Mouse (Mus musculus): ENCODE data around the gene Padi4. TPM values are rescaled to one million over a fixed set of nuclear protein-coding genes. Genes with fewer than 3 reads are reported as not detected.

Gene Padi4
- polyA plus RNA-seq, 1 experiment from 2014 or later: 0.27 TPM

DNA sequence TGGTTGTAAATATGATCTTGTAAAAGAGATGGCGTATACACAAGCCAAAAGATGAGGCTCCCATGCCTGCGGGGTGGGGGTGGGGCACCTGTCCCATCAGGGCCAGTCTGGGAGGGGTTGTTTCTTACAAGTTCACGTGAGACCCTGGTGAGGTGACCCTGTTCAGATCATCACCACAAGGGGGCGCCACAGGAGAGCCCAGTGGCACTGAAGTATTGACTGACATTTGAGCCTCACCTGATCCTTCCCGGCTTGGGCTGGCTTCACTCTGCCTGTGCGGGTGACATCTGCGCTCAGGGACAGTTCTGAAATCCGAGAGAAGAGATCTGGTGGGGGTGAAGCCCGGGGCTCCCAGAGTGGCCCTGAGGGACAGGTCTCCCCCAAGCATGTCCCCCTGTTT lies 10.9 kb downstream of the Padi4 start:
- H3K27ac ChIP-seq (ENCODE audit: low read depth, low read length): no peak overlapping the region
- no peaks in the 10 kb centered on the region for H3K36me3 ChIP-seq (ENCODE audit: control insufficient read depth, insufficient read depth, low read length)
- peak; percentile 91 for DNase-seq (ENCODE audit: low spot score, missing footprints)
- H3K4me2 ChIP-seq: no peak overlapping the region
- H3K4me3 ChIP-seq (ENCODE audit: low read depth, low read length): no peak overlapping the region
- peak; percentile 46; the same call in 1 of the 2 replicates for ATAC-seq (ENCODE audit: low FRiP score)
- WGBS: 14% methylated on average over 9 of the region's 9 CpGs
- H3K9me3 ChIP-seq (ENCODE audit: control insufficient read depth, low read length): no peaks in the 10 kb centered on the region
- peaks cover 1% of the 10 kb centered on the region; the same call in 1 of the 2 replicates for H3K4me1 ChIP-seq (ENCODE audit: control insufficient read depth, insufficient read depth, low read length)
- no peak overlapping the region for H3K9ac ChIP-seq (ENCODE audit: low read length)
- no peaks in the 10 kb centered on the region for H3K27me3 ChIP-seq (ENCODE audit: control insufficient read depth, insufficient read depth, low read length)

DNA sequence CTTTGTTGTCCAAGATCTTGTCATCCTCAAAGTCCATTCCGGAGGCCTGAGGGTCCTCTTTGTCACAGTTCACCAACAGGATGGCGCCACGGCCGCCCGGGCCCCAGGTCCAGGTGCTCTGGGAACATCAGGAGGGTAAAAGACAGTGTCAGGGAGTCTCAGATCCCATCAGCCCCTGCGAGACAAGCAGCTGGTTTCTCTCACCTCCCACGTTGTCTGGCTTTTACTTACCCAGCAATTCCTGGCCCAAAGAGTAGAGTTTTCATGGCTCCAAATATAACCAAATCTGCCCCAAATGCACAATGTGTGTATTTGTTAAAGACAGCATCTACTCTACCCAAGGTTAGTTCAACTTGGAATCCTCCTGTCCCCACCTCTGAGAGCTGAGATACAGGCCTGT lies 12.4 kb downstream of the Padi4 start:
- Histone ChIP-seq H3K27ac (ENCODE audit: low read depth, low read length) (no peak overlapping the region), H3K9ac (ENCODE audit: low read length) (no peak overlapping the region), H3K27me3 (ENCODE audit: control insufficient read depth, insufficient read depth, low read length) (no peaks in the 10 kb centered on the region), H3K4me1 (ENCODE audit: control insufficient read depth, insufficient read depth, low read length) (peaks cover 7% of the 10 kb centered on the region), H3K4me3 (ENCODE audit: low read depth, low read length) (no peak overlapping the region), H3K4me2 (no peak overlapping the region), H3K36me3 (ENCODE audit: control insufficient read depth, insufficient read depth, low read length) (no peaks in the 10 kb centered on the region), H3K9me3 (ENCODE audit: control insufficient read depth, low read length) (no peaks in the 10 kb centered on the region)
- DNase-seq (ENCODE audit: low spot score, missing footprints): no peak
- WGBS: 88% methylated on average over 7 of the region's 7 CpGs
- no peak for ATAC-seq (ENCODE audit: low FRiP score)

DNA sequence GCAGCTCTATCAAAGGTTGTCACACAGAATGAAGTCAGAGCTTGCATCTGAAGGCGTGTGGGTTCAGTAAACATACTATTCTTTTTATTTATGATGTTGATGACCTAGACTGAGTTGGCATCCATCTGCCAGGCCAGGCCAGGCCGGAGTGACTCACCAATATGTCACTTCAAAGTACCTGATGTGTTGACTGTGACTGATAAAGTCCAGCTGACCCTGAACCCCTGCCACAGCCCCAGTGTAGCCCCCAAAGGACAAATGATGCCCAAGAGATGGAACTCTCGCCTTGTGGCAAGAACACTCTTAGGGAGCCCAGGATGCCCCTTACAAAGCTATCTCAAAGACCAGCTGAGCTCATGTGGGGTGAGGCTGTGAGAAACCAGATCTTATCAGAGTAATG lies 18.2 kb downstream of the Padi4 start:
- Histone ChIP-seq H3K9ac (ENCODE audit: low read length) (no peak overlapping the region), H3K4me1 (ENCODE audit: control insufficient read depth, insufficient read depth, low read length) (peaks cover 7% of the 10 kb centered on the region), H3K36me3 (ENCODE audit: control insufficient read depth, insufficient read depth, low read length) (no peaks in the 10 kb centered on the region), H3K27me3 (ENCODE audit: control insufficient read depth, insufficient read depth, low read length) (no peaks in the 10 kb centered on the region), H3K9me3 (ENCODE audit: control insufficient read depth, low read length) (no peaks in the 10 kb centered on the region), H3K4me3 (ENCODE audit: low read depth, low read length) (no peak overlapping the region), H3K4me2 (no peak overlapping the region), H3K27ac (ENCODE audit: low read depth, low read length) (no peak overlapping the region)
- ATAC-seq (ENCODE audit: low FRiP score) (no peak), DNase-seq (ENCODE audit: low spot score, missing footprints) (no peak)
- 82% methylated on average over 3 of the region's 3 CpGs for WGBS

DNA sequence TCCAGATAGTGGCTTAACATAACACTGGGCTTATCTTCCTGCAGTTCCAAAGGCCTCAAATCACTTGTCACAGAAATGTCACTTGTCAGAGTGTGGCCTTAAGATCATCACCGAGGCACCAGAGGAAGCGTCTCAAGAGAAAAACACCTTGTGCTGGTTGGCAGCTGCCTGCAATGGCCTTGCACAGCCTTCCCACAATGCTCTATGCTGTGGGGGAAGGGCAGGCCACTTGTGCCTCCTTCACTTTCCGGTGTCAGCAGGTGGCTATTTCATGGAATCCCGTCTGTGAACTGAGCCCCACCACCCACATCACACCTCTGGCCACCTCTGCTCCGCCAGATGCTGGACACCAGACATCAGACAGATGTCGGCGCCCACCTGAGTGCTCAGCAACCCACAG lies 20.7 kb downstream of the Padi4 start:
- WGBS: 69% methylated on average over 7 of the region's 7 CpGs
- H3K9me3 ChIP-seq (ENCODE audit: control insufficient read depth, low read length): no peaks in the 10 kb centered on the region
- ATAC-seq (ENCODE audit: low FRiP score): no peak
- no peaks in the 10 kb centered on the region for H3K27me3 ChIP-seq (ENCODE audit: control insufficient read depth, insufficient read depth, low read length)
- no peak overlapping the region for H3K9ac ChIP-seq (ENCODE audit: low read length)
- no peak overlapping the region for H3K27ac ChIP-seq (ENCODE audit: low read depth, low read length)
- peaks cover 7% of the 10 kb centered on the region for H3K4me1 ChIP-seq (ENCODE audit: control insufficient read depth, insufficient read depth, low read length)
- H3K4me2 ChIP-seq: no peak overlapping the region
- no peaks in the 10 kb centered on the region for H3K36me3 ChIP-seq (ENCODE audit: control insufficient read depth, insufficient read depth, low read length)
- no peak for DNase-seq (ENCODE audit: low spot score, missing footprints)
- no peak overlapping the region for H3K4me3 ChIP-seq (ENCODE audit: low read depth, low read length)

DNA sequence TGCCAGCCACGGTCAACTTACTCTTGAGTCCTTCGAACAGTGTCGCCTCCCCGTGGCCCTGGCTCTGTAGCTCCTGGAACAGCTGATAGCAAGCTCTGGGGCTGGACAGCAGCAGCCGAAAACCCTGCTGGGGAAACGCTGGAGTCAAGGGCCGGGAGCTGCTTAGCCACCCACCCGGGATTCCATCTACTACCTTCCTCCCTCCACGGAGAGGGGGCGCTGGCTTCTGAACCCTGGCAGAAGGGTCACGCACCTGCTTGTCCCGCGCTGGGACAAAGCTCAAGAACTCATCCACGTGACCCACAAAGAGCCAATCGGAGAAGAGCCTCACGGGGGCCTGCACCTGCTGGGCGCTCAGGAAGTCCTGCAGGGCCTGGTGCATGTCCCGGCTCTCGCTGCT lies 23.7 kb downstream of the Padi4 start:
- no peaks in the 10 kb centered on the region for H3K9me3 ChIP-seq (ENCODE audit: control insufficient read depth, low read length)
- H3K4me3 ChIP-seq (ENCODE audit: low read depth, low read length): peak overlapping the region; percentile 14; the same call in 1 of the 2 replicates
- H3K27ac ChIP-seq (ENCODE audit: low read depth, low read length): no peak overlapping the region
- peak overlapping the region; percentile 36; the same call in 1 of the 2 replicates for H3K9ac ChIP-seq (ENCODE audit: low read length)
- peak overlapping the region; percentile 46 for H3K4me2 ChIP-seq
- no peaks in the 10 kb centered on the region for H3K36me3 ChIP-seq (ENCODE audit: control insufficient read depth, insufficient read depth, low read length)
- DNase-seq (ENCODE audit: low spot score, missing footprints) (peak; percentile 90), ATAC-seq (ENCODE audit: low FRiP score) (peak; percentile 33; the same call in 1 of the 2 replicates)
- 6% methylated on average over 19 of the region's 19 CpGs for WGBS
- H3K4me1 ChIP-seq (ENCODE audit: control insufficient read depth, insufficient read depth, low read length): no peaks in the 10 kb centered on the region
- H3K27me3 ChIP-seq (ENCODE audit: control insufficient read depth, insufficient read depth, low read length): no peaks in the 10 kb centered on the region

DNA sequence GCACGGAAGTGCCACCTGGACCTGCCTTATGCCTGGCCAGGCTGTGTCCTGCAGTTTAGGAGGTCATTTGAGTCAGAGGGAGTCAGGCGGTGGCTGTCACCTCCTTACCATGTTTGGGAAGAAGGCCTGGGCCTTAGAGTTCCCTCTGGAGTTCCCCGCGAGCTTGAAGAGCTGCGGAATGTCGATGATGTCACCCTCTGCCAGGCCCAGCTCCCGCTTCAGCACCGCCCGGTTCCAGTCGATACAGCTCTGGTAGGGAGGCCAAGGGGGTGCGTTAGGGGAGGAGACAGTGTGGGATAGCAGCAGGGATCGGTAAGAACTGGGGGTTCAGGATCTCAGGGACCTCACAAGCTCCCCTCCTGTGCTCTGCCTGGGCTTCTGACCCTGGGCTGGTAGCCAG lies 26.1 kb downstream of the Padi4 start:
- Histone ChIP-seq H3K27ac (ENCODE audit: low read depth, low read length) (no peak overlapping the region), H3K4me3 (ENCODE audit: low read depth, low read length) (no peak overlapping the region), H3K4me1 (ENCODE audit: control insufficient read depth, insufficient read depth, low read length) (peaks cover 3% of the 10 kb centered on the region; the same call in 1 of the 2 replicates), H3K4me2 (no peak overlapping the region), H3K27me3 (ENCODE audit: control insufficient read depth, insufficient read depth, low read length) (no peaks in the 10 kb centered on the region), H3K9me3 (ENCODE audit: control insufficient read depth, low read length) (no peaks in the 10 kb centered on the region), H3K36me3 (ENCODE audit: control insufficient read depth, insufficient read depth, low read length) (no peaks in the 10 kb centered on the region), H3K9ac (ENCODE audit: low read length) (no peak overlapping the region)
- 30% methylated on average over 12 of the region's 12 CpGs for WGBS
- no peak for ATAC-seq (ENCODE audit: low FRiP score)
- DNase-seq (ENCODE audit: low spot score, missing footprints): no peak

DNA sequence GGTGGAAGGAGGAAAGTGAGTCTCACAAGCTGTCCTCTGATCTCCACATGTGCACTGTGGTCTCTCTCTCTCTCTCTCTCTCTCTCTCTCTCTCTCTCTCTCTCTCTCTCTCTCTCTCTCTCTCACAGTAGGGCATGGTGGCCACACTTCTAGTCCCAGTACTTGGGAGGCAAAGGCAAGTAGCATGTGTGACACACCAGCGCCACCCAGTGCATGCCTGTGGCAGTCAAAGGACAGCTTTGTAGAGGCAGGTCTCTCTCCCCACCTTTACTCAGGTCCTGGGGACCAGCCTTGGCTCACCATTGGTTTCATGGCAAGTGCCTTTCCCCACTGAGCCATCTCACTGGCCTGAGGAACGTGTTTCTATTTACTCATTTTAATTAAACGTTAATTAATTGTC lies 29.4 kb downstream of the Padi4 start:
- H3K9me3 ChIP-seq (ENCODE audit: control insufficient read depth, low read length): no peaks in the 10 kb centered on the region
- no peak overlapping the region for H3K4me3 ChIP-seq (ENCODE audit: low read depth, low read length)
- no peaks in the 10 kb centered on the region for H3K27me3 ChIP-seq (ENCODE audit: control insufficient read depth, insufficient read depth, low read length)
- no peaks in the 10 kb centered on the region for H3K36me3 ChIP-seq (ENCODE audit: control insufficient read depth, insufficient read depth, low read length)
- H3K4me2 ChIP-seq: no peak overlapping the region
- H3K4me1 ChIP-seq (ENCODE audit: control insufficient read depth, insufficient read depth, low read length): peaks cover 5% of the 10 kb centered on the region; the same call in 1 of the 2 replicates
- H3K9ac ChIP-seq (ENCODE audit: low read length): no peak overlapping the region
- H3K27ac ChIP-seq (ENCODE audit: low read depth, low read length): no peak overlapping the region
- 18% methylated on average over 3 of the region's 3 CpGs for WGBS
- DNase-seq (ENCODE audit: low spot score, missing footprints) (no peak), ATAC-seq (ENCODE audit: low FRiP score) (no peak)

DNA sequence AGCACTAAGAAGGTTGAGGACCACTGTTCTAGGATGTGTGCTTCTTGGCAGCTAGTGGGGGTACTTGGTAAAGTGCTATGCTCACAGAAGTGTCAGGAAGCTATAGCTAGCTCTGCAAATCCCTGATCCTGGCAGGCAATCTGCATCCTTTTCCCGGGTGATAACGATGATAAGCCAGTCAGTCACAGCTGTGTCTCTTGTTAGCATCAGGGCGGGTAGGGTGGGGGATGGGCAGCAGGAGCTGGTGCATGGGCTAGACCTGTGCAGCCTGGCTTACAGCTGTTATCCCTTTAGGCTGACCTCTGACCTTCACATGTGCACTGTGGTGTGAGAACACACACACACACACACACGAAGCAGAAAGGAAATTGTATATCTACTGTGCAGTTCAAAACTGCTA lies 30.9 kb downstream of the Padi4 start:
- no peak overlapping the region for H3K27ac ChIP-seq (ENCODE audit: low read depth, low read length)
- H3K9ac ChIP-seq (ENCODE audit: low read length): no peak overlapping the region; the same call in 1 of the 2 replicates
- no peaks in the 10 kb centered on the region for H3K27me3 ChIP-seq (ENCODE audit: control insufficient read depth, insufficient read depth, low read length)
- H3K36me3 ChIP-seq (ENCODE audit: control insufficient read depth, insufficient read depth, low read length): no peaks in the 10 kb centered on the region
- DNase-seq (ENCODE audit: low spot score, missing footprints) (no peak), ATAC-seq (ENCODE audit: low FRiP score) (no peak; the same call in 1 of the 2 replicates)
- H3K4me3 ChIP-seq (ENCODE audit: low read depth, low read length): no peak overlapping the region
- WGBS: 62% methylated on average over 4 of the region's 4 CpGs
- no peak overlapping the region for H3K4me2 ChIP-seq
- peaks cover 5% of the 10 kb centered on the region; the same call in 1 of the 2 replicates for H3K4me1 ChIP-seq (ENCODE audit: control insufficient read depth, insufficient read depth, low read length)
- H3K9me3 ChIP-seq (ENCODE audit: control insufficient read depth, low read length): no peaks in the 10 kb centered on the region

DNA sequence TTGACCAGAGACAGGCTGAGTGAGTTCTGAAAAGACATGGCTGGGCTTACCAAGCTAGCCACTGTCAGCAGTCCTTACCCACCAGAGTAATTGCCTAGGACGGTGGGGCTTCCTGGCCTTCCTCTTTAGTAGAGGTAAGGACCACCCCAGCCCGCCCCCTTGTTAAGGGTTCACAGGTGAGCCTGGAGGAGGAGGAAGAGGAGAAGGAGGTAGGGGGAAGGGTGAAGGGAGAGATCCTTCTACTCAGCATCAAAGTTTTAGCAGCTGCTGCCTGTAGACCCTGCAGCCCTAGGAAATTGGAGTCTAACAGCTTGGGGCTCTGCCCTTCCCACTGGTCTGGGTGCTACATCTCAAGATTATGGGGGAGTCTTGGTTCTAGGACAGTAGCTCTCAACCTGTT lies 31.5 kb downstream of the Padi4 start, which contains the start of gene Padi6:
Padi6 (minus strand) TSS at position 101 of the 400 bp plus-strand sequence.
- no peak within 1 kb of the TSS for H3K27ac ChIP-seq (ENCODE audit: low read depth, low read length)
- H3K9me3 ChIP-seq (ENCODE audit: control insufficient read depth, low read length): no peaks in the 10 kb centered on the region
- DNase-seq (ENCODE audit: low spot score, missing footprints): no peak
- ATAC-seq (ENCODE audit: low FRiP score): no peak
- H3K4me3 ChIP-seq (ENCODE audit: low read depth, low read length): no peak within 1 kb of the TSS
- no peak within 1 kb of the TSS for H3K4me2 ChIP-seq
- no peak within 1 kb of the TSS; the same call in 1 of the 2 replicates for H3K9ac ChIP-seq (ENCODE audit: low read length)
- H3K36me3 ChIP-seq (ENCODE audit: control insufficient read depth, insufficient read depth, low read length): no peaks in the 10 kb centered on the region
- peaks cover 5% of the 10 kb centered on the region; the same call in 1 of the 2 replicates for H3K4me1 ChIP-seq (ENCODE audit: control insufficient read depth, insufficient read depth, low read length)
- 81% methylated on average over 2 of the region's 2 CpGs for WGBS
- H3K27me3 ChIP-seq (ENCODE audit: control insufficient read depth, insufficient read depth, low read length): no peaks in the 10 kb centered on the region

Measured in midbrain, embryonic 11.5 days (tissue).